Mouse (Mus musculus): Measurements from ENCODE around the gene Rtn1. TPM values are rescaled to one million over a fixed set of nuclear protein-coding genes. Genes with fewer than 3 reads are reported as not detected.

Rtn1 gene
- polyA plus RNA-seq, 1 experiment, result 1.4 TPM

DNA sequence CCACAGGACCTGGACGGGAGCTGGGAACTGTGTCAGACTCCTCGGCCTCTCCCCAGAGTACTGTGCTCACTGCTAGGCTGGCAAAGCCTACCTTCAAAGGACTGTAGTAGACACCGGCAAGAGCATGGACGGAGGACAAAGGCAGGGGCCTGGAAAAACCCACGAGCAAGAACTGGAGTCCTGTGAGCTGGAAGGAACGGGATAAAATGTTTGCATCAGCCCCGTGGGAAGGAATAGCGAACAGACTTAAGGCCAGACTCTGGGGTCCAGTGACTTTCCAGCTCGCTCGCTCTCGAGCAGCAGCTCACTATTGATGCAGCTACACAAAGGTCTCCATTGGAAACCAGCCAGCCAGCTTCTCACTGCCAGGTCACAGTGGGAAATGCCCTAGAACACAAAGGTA is 34.0 kb downstream of the Rtn1 start:
- no peak for DNase-seq (ENCODE audit: low read depth)

DNA sequence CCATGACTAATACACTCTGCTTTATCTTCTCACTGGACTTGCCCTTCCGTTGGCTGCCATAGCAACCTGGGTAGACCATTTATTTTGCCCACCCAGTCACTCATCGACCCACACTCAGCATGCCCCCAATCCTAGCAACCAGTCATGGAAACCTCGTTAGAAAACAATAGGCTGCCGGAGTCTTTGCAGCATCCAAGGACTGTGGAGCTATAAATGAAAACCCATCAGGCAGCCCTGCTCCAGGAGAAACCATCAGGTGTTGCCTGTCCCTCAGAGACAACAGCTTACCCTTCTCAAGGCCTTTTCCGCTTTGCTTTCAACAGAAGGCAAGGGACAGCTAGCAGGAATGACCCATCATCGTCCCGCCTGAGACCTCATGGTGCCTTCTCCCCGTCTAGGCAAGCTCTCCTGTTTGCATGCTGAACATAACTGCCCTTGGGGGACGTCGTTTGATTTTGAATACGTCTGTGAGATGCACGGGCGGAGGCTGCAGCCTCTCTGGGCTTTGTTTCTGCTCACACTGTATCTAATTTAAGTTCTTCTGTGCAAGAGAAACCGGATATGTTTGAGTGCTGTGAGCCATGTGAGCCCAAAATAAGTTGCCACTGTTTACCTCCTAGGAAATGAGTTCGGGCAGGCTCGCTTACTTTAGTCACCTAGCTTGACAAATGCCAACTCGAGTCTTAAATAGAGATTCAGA is 34.8 kb downstream of the Rtn1 start:
- no peak for DNase-seq (ENCODE audit: low read depth)

DNA sequence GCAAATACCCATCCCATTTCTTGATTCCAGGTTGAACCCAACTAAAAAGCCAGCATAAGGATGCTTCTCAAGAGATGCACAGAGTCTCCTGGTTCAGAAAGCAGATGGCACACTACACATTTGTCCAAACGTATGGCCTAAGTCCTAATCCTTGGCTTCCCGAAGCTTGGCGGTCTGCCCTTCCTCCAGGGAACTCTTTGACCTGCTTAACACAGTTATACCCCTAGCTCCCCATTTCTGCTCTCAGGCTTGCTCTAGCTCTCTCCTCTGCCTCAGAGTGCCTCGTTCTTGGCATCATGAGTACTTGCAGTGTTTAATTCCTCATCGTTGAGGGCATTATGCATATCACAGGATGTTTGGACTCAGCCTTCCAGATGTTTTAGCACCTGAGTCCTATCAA is 38.8 kb downstream of the Rtn1 start:
- DNase-seq (ENCODE audit: low read depth), result no peak

DNA sequence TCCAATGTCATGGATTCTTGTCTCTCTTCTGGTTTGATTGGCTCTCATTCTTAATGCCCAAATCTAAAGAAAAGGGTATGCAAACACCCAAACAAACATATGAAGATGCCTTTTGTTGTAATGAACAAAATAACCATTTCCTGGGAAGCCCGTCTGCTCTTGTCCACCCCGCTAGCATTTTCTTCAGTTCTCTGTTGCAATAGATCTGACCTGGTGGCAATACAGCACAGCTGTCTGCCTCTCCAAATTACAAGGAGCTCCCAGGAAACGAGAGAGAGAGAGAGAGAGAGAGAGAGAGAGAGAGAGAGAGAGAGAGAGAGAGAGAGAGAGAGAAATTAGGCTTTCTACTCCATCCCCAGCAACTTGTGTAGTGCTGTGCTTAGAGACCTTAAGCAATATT is 42.1 kb downstream of the Rtn1 start:
- no peak for DNase-seq (ENCODE audit: low read depth)

DNA sequence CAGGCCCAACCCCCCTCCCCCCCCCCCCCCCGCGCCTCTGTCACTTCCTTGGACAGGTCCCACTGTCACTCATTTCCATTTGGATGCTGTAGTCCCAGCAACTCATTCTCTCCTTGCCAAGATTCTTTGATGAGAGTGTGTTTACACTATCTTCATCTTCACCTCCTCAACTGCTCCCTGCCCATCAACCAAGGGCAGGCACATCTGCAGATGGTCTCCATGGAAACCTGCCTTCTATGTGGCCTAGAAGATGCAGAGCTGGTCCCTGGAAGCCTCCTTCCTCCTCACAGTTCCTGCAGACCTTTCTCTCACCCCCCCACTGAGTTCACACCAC is 42.8 kb downstream of the Rtn1 start:
- DNase-seq (ENCODE audit: low read depth), result no peak

DNA sequence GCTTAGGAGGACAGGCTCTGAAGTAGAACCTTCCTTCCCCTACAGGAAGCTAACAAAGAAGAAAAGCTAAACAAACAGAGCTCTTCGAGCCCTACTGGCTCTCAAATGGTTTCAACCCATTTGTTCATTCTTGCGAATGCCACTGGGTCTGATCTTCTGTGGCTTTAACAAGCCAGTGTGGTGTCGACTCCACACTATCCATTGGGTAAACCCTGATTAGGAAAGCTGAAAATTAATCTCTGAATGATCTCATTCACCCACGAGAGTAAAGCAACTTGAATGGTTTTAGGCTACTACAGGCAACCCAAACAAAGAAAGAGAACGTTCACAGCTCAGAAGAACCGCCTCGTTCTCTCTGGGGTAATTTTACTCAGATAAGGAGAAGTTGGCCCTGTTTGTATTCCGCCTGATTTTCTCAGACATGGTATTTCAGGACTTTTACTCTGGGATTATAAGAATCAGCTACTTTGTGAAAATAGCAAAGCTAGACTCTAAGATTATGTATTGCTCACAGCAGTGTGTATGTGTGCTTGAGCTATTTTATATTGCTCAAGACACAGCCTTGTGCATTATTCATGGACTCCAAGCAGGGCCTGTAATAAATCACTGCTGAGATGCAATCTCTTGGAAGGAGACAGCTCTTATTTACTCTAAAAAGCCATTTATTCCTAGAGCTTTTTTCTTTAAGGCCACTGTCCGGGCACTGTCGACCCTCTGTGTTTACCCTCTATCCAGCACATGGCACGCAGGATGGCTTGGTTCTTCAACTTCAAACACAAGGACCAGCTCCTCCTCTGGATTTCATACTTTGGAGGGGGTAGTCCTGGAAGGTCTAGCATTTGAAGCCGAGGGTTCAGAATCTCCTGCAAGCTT is 43.4 kb downstream of the Rtn1 start:
- DNase-seq (ENCODE audit: low read depth), result peak; percentile 36

DNA sequence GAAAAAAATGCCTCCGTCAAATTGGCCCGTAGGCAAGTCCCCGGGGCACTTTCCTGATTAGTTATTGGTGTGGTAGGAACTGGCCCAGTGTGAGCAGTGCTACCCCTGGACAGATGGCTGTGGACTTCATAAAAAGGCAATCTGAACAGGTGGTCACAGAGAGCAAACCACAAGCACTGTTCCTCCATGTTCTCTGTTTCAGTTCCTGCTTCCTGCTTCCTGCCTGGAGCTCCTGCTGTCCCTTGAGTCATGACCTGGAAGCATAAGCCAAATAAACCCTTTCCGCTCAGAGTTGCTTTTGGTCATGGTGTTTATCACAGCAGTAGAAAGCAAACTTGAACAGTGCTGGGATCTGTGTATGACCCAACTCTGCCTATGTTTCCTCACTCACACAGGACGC is 44.3 kb downstream of the Rtn1 start:
- DNase-seq (ENCODE audit: low read depth), result no peak

DNA sequence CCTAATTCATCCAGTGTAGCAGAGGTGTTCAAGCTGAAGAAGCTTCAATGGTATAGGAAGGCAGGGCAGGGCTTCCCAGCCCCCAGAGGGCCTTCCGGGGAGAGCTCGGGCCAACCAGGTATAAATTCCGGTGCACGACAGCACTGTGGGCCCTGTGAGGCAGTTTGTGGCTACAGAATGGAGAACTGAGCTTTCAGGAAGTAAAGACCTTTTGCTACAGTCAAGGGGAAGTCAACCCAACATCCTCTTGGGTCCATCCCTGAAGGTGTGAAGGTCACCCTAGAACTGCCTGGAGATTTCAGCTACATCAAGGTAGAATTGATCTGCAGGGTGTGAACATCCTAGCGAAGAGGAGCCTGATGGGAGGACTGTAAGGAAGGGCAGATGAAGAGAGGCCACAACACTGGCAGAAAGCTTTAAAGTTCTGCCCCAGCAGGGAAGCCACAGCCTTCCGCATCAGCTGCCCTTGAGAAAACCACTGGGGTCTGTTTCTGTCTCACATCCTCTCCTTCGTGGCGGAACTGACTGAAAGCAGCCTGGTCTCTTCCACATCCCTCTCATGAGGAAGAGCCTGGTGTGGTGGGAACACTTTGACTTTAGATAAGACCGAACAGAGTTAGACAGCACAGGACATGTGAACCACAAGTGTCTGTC is 47.0 kb downstream of the Rtn1 start:
- no peak for DNase-seq (ENCODE audit: low read depth)

DNA sequence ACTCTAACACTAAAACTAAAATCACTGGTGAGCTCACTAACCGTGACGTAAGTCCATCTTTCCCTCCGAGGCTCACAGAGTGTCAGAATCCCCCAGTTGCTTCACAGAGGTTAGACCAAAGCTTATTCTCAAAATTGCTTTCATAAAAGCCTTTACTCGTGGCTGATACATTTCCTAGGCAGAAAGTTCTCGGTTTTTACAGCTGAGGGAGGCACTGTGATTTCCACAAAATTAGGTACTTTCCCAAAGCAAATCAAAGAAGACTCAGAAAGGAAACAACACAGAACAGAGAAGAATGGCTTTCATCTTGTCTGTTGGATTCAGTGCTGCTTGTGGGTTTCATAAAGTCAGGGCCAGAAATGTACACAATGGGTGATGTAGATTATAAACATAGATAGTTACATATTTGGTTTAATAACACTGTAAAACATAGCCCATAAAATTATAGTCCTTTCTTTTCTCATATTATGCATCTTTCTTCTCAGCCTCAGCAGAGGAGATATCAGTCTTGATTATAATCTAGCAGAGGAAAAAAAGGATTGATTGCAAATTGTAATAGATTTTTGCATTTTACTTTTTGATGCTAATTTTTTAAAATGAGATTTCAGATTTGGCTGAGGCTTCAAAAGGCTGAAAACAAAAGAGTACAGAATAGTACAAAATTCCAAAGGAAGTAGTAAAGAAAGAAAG is 47.8 kb downstream of the Rtn1 start:
- no peak for DNase-seq (ENCODE audit: low read depth)

DNA sequence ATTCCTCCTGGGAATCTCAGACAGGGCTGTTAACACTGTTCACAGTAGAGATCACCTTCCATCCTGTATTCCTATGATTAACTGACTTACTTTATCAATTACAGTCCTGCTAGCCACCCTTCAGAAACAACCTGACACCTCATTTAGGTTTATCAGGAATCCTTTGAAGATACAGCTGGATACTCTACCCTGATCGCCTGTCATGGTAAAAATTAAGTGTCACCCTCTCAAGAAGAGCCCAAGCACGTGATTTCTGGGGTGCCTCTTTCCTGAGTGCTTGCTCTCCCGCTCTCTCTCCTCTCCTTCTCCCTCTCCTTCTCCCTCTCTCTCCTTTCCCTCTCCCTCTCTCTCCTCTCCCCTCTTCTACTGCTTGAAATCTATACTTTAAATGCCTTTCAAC is 49.0 kb downstream of the Rtn1 start:
- DNase-seq (ENCODE audit: low read depth), result no peak

DNA sequence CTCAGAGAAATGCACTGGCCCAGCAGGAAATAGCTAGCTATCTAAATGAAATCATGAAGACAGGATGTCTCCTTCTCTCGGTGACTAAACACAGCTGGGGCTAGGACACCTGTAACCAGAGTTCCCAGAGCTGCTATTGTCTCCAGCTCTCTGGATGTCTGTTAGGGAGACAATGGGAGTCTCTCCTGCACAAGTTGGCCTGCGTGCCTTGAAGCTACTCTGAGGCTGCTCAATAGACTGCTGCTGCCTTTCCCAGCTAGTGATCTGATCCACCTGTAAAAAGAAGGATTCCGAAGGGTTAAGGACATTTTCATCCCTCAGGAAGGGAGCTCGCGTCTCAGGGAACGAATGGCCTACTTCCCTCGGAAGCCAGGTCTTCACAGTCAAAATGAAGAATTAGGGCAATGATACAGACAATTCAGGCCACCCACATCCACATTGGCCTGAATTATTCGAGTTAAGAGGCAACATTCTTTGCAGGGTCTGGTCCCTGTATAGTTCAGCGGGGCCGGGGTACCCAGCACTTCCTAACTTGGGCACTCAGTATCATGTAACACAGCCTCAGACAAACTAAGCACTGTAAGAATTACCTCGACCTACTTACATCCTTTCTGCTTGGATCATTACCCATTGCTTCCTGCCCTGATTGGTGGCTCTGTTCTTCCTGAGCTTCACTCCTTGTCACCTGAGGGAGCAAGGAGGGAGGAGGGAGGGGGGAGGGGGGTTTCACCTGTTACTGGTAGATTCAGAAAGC is 51.0 kb downstream of the Rtn1 start:
- DNase-seq (ENCODE audit: low read depth), result no peak

DNA sequence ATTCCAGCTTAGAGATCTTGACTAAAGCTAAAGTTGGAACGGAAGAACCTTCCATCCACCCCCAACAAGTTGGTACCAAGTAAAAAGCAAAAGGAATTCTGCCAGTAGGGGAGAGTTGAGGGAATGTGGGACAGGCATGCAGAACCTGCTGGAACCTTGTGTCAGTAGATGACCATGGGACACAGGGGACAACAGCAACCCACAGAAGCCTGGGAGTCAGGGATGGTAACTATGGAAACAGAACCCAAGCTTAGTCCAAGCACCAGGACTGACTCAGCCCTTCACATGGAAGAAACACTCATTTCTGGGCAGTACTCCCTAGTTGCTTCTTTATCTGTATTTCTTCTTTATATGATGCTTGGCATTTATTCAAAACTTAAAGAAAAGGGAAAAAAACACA is 54.6 kb downstream of the Rtn1 start:
- no peak for DNase-seq (ENCODE audit: low read depth)

DNA sequence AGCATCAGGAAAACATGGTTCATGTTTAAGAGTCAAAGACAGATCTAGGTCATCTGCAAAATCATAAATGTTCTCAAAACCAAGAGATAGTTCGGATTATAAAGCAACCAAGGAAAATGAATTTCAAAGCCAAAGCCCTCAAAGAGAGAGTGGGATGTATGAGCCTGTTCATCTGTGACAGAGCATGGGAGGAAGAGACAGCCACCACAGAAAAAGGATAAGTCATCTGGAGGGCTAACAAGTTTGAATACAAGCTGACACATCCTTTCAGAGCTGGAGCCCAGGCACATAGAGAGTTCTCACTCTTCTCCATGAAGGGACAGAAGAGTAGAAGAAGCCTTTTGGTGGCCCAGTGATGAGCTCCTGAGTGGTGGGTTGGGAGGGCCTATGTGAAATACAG is 55.3 kb downstream of the Rtn1 start:
- no peak for DNase-seq (ENCODE audit: low read depth)

DNA sequence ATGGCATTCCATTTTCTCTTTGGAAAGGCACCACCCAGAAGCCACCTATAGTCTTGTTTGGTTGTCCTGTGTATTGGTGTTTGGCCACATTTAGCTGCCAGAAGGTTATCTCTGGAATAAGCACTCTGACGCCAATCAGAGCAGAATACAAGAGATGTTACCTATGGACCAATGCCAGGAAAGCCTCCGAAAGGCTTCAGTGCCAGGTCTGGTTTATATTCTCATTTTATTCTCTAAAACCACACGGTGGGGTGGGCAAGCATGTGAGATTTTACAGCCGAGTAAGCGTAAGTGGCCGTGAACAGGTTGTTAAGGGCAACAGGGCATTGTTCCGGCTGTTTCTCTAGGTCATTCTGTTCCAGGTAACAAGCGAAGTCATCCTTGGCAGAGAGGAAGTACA is 60.3 kb downstream of the Rtn1 start:
- no peak for DNase-seq (ENCODE audit: low read depth)

DNA sequence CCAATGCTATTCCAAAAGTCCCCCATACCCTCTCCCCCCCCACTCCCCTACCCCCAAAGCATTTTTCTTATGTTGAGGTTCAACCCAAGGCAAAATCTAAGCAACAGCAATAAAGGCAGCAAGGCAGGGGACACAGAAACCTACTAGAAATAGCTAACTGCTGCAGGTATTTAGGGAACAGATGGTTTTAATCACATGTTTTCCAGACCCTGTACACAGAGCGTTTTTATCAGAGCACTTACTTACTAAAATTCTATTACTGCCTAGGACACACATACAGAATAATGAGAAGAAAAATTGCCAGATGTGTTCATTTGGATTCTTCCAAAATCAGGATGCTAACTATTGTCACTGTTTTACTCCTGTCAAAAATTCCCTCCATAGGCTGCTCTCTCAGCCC is 61.7 kb downstream of the Rtn1 start:
- no peak for DNase-seq (ENCODE audit: low read depth)

DNA sequence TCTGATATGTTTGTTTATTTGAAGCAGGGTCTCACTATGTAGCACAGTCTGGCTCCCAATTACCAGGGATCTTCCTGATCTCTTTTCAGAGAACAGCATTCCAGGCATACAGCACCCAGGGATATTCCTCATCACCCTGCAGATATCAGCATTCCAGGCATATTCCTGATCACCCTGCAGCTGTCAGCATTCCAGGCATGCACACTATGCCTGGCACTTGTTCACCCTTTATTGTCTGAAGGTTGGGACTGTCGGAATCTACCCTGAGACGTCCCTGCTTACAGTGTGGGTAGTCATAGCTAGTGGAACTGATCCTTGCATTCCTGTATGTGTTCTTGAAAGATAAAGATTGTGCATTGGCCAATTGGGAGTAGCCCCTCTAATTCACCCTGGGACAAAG is 65.2 kb downstream of the Rtn1 start:
- DNase-seq (ENCODE audit: low read depth), result no peak

DNA sequence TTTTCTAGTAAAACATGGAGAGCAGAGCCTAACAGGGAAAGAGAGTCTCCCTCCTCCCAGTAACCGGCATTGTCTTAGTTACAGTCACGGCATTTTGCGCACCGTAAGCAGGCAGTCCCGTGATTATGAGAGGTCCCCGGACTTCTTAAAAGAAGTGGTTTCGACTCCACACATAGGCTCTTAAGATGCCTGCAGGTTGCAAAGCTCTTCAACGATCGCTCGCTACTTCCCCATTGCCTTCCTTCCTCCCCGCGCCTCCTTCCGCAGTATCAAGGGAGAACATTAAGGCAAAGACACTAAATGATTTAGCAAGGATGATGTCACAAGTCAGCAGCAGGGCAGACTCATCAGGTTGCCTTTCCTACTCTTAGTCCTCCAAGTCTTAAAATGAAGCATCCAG is 72.8 kb downstream of the Rtn1 start:
- DNase-seq (ENCODE audit: low read depth), result no peak

DNA sequence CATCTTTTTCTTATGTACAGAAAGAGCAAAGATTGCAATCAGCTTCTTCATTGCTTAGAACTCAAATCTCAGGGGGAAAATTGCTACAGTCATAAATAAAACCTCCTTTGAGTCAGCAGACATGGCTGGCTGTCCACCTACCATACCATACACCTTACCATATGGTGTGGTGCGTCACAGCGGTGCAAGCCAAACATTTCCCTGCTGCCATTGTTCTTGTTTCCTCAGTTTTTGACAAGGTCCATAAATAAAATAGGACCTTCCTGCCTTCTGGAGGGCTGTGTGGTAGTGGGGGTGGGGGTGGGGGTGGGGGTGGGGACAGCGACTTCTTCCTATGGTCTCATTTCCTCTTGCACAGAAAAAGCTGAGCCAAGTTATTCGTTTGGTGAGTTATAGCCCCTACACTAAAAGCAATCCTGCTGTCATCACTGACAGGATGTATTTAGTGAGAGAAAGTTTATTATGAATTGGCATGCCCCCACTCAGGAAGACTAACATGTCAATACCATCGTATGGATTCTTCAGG is 76.3 kb downstream of the Rtn1 start:
- DNase-seq (ENCODE audit: low read depth), result no peak

DNA sequence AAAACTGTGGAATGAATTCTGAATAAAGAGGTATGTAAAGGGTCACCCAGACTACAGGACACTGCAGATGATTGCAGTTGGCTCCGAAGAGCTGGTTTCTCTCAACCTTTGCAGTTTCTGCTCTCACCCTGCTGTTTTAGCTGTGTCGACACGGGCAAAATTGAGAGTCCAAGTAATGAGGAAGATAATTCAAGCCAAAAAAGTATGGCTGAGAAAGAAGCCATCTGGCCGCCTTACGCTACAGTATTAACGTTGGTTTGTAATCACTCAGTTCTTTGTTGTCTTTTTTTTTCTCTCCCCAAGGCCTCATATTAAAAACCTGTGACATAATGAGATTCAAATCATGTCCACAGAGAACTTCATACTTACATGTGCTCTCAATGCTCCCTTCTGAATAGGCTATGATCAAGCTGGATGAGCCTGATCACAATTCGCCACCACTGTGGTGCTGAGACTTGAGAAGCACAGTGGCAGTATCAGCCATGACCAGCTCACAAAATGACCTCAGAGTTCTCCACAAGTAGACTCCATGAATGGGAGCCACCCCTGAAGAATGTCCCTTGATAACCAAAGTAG is 76.9 kb downstream of the Rtn1 start:
- no peak for DNase-seq (ENCODE audit: low read depth)

DNA sequence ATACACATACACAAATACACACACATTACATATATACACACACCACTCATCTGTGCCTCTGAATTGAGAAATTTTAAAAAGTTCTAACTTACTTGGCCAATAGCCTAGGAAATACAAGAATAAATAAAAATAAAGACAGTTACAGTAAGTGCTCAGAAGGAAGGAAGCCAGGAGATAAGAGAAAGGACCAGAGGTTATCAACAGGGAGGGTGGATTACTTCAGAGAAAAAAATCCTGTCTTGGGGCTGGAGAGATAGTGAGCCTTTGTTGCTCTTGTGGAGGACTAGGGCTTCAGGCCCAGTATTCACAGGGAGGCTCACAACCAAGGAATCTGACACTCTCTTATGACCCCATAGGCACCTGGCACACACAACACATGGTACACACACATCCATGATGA is 82.8 kb downstream of the Rtn1 start:
- DNase-seq (ENCODE audit: low read depth), result no peak

DNA sequence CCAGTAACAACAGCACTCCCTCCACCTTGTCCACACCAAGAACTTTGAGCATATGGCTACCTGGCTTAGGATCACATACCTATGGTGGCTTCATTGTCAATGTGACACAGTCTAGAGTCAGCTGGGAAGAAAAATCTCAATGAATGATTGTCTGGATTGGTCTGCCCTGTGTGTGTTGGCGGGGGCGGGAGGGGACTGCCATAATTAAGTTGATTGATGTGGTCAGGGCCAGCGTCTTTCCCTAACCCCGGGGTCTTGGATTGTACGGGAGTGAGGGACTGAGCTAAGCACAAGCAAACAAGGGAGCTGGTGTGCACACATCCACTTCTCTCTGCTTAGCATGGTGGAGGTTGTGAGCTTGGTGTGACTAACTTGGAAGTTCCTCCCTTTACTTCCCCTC is 83.8 kb downstream of the Rtn1 start:
- DNase-seq (ENCODE audit: low read depth), result no peak
